Mouse (Mus musculus) inflammation-experienced regulatory T-cells, adult 6 months (primary cell): ENCODE results near the gene Kcnj6. TPM values are rescaled to one million over a fixed set of nuclear protein-coding genes. Genes with fewer than 3 reads are reported as not detected.

Experiments used
- ATAC-seq: one replicate; pipeline ENCODE4 v1.8.0; 2017
- polyA plus RNA-seq, 3 experiments: library from polyadenylated mRNA; unstranded; fragments of 100-300 nt; shearing (Covaris generic); gene quantifications; one replicate each; pipeline ENCODE4 v1.2.1; 2017

Gene Kcnj6
- polyA plus RNA-seq, 3 experiments from 2014 or later: not detected

GRCm38 (mm10) chr16:94701971-94702370, 295.5 kb downstream of the Kcnj6 start:
- ATAC-seq: no peak

GRCm38 (mm10) chr16:94701141-94701540, 296.4 kb downstream of the Kcnj6 start:
- no peak for ATAC-seq
